Mouse (Mus musculus) stomach, embryonic 14.5 days (tissue): ENCODE data around the gene Gm34653. TPM values are rescaled to one million over a fixed set of nuclear protein-coding genes. Genes with fewer than 3 reads are reported as not detected.
"Not testable (repeated sequence)": the region's sequence is repeated elsewhere in the genome, so short reads cannot be mapped to it uniquely, and the experiment has no call there.

ENCODE experiments used
- ATAC-seq: fragments of 200-750 bp; cut with Nextera tagmentation; 2 replicates; pipeline ENCODE4 v1.8.0; 2017; ENCODE audit warnings: low read depth, moderate TSS enrichment; ENCODE audit not compliant: insufficient number of reproducible peaks, insufficient read depth, low FRiP score
- H3K27ac ChIP-seq: fragments of 300-500 bp; sonication (generic); 2 replicates; pipeline ENCODE4 v1.5.1; 2014; ENCODE audit warnings: mild to moderate bottlenecking, low read length, moderate library complexity, mixed read lengths
- H3K27me3 ChIP-seq: fragments of 300-500 bp; sonication (generic); 2 replicates; pipeline ENCODE4 v1.6.1; 2014; ENCODE audit warnings: low read length, control low read depth, mixed read lengths; ENCODE audit not compliant: control insufficient read depth, insufficient read depth
- H3K36me3 ChIP-seq: fragments of 300-500 bp; sonication (generic); 2 replicates; pipeline ENCODE4 v1.6.1; 2014; ENCODE audit warnings: mild to moderate bottlenecking, control low read depth, low read length, moderate library complexity, mixed read lengths; ENCODE audit not compliant: control insufficient read depth, insufficient read depth
- H3K4me1 ChIP-seq: fragments of 300-500 bp; sonication (generic); 2 replicates; pipeline ENCODE4 v1.6.1; 2014; ENCODE audit warnings: low read length, control low read depth, mixed read lengths; ENCODE audit not compliant: control insufficient read depth, insufficient read depth
- H3K4me2 ChIP-seq: fragments of 300-500 bp; sonication (generic); replicated peaks from 2 replicates; pipeline ENCODE4 v1.6.1; 2014; ENCODE audit warnings: low read depth, low read length, control low read depth
- H3K4me3 ChIP-seq: fragments of 300-500 bp; sonication (generic); 2 replicates; pipeline ENCODE4 v1.5.1; 2014; ENCODE audit warnings: low read depth, low read length, control low read depth
- H3K9ac ChIP-seq: fragments of 300-500 bp; sonication (generic); replicated peaks from 2 replicates; pipeline ENCODE4 v1.6.1; 2014; ENCODE audit warnings: low read depth, mild to moderate bottlenecking, control low read depth, low read length, moderate library complexity, mixed read lengths
- H3K9me3 ChIP-seq: fragments of 300-500 bp; sonication (generic); 2 replicates; pipeline ENCODE4 v1.6.1; 2016; ENCODE audit warnings: low read depth, low read length, control low read depth; ENCODE audit not compliant: control insufficient read depth
- WGBS: fragments of 180-500 bp; shearing (Covaris S2); extraction: QIAGEN DNeasy Blood & Tissue Kit; methylation state at CpG from one replicate; pipeline ENCODE4 v1.1.7; 2014; 5-methylcytosine and 5-hydroxymethylcytosine counted together
- polyA plus RNA-seq: library from polyadenylated mRNA; unstranded; fragments of >200 nt; fragmentation: Nextera tagmentation; extraction: Ambion mirVana; gene quantifications from 2 replicates; pipeline ENCODE4 v1.2.1, GENCODE M21; 2014

The Gm34653 gene
- polyA plus RNA-seq, 1 experiment from 2014 or later = not detected

DNA sequence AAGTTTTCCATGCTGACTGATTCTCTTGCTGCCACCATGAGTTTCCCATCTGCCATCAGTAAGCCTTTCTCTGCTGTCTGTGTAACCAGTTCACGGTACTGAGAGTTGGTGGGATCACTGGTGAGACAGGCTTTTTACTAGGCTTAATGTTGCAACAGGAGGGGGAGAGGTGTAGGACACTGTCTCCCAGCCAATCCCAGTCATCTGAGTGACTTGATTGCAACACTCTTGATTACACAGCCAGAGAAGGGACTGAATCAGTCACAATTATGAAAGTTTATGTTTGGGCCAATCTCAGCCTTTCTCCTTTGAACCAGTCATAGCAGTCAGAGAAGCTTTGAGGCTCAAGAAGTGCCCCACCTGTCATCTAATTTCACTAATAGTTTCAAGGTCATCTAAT, 4.8 kb upstream of the Gm34653 start:
- WGBS = 83% methylated on average over 1 of the region's 1 CpGs
- Histone ChIP-seq H3K4me1 (peaks cover 6% of the 10 kb centered on the region; the same call in 1 of the 2 replicates), H3K9ac (no peak overlapping the region), H3K36me3 (no peaks in the 10 kb centered on the region; the same call in 1 of the 2 replicates), H3K4me2 (no peak overlapping the region), H3K4me3 (no peak overlapping the region), H3K27ac (no peak overlapping the region), H3K27me3 (no peaks in the 10 kb centered on the region), H3K9me3 (no peaks in the 10 kb centered on the region)
- no peak for ATAC-seq

- 92% methylated on average over 17 of the region's 17 CpGs for WGBS
- H3K27ac ChIP-seq, H3K36me3 ChIP-seq, H3K9me3 ChIP-seq, H3K4me3 ChIP-seq, H3K4me1 ChIP-seq, H3K9ac ChIP-seq, H3K27me3 ChIP-seq, ATAC-seq, H3K4me2 ChIP-seq: not testable (repeated sequence)
Observed at GRCm38 (mm10) chr2:34830066-34830465, 2.7 kb upstream of the Gm34653 start.

DNA sequence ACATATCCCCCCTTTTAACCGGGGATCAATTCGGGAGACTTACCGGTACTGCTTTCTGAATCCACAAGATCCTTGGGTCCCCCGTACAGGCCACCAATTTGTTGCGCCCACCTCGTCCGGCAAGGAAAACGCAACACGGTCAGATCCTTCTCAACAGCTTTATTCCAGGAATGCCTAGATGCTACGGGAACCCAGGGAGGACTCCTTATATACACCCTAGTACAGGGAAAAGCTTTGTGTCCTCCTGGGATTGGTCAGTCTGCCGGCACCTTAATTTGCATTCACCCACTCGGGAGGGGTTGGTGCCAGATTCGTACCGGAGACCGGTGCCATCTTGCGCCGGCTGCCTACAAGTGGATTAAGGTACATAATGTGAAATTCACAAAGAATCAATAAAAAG, 817 bp downstream of the Gm34653 start:
- 89% methylated on average over 17 of the region's 17 CpGs for WGBS
- Histone ChIP-seq H3K27me3 (no peaks in the 10 kb centered on the region), H3K4me1 (no peaks in the 10 kb centered on the region), H3K36me3 (no peaks in the 10 kb centered on the region), H3K9ac (no peak overlapping the region), H3K4me2 (no peak overlapping the region), H3K27ac (no peak overlapping the region), H3K4me3 (no peak overlapping the region), H3K9me3 (no peaks in the 10 kb centered on the region)
- ATAC-seq = no peak

DNA sequence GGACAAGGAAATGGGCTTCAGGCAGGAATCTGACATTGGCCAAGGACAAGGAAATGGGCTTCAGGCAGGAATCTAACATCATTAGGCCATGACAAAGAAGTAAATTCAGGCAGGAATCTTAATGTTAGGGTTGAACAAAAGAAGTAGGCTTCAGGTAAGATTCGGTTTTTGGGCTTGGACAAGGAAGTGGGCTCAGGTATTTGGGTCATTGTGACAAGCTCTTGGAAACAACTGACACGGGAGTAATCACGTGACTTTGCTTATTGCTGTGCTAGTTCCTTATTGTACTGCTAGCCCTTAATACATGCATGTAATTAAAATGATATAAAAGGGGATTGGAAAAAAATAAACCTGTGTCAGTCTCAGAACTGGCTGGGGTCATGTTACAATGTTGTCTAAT, 2.9 kb downstream of the Gm34653 start:
- Histone ChIP-seq H3K9me3 (no peaks in the 10 kb centered on the region), H3K9ac (no peak overlapping the region), H3K36me3 (no peaks in the 10 kb centered on the region), H3K4me3 (no peak overlapping the region), H3K27ac (no peak overlapping the region), H3K27me3 (no peaks in the 10 kb centered on the region), H3K4me2 (no peak overlapping the region), H3K4me1 (no peaks in the 10 kb centered on the region)
- WGBS = 84% methylated on average over 3 of the region's 3 CpGs
- ATAC-seq = no peak

DNA sequence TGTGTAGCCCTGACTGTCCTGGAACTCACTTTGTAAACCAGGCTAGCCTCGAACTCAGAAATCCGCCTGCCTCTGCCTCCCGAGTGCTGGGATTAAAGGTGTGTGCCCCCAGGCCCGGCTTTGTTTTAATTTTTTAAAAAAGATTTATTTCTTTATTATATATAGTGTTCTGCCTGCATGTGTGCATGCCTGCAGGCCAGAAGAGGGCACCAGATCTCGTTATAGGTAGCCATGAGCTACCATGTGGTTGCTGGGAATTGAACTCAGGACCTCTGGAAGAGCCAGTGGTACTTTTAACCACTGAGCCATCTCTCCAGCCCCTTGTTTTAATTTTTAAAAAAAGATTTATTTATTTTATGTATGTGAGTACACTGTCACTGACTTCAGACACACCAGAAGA, 7.3 kb downstream of the Gm34653 start:
- H3K36me3 ChIP-seq, H3K9me3 ChIP-seq, H3K27me3 ChIP-seq, ATAC-seq, H3K4me1 ChIP-seq, H3K9ac ChIP-seq, H3K4me3 ChIP-seq, H3K27ac ChIP-seq, H3K4me2 ChIP-seq: not testable (repeated sequence)
- WGBS = 81% methylated on average over 5 of the region's 5 CpGs

DNA sequence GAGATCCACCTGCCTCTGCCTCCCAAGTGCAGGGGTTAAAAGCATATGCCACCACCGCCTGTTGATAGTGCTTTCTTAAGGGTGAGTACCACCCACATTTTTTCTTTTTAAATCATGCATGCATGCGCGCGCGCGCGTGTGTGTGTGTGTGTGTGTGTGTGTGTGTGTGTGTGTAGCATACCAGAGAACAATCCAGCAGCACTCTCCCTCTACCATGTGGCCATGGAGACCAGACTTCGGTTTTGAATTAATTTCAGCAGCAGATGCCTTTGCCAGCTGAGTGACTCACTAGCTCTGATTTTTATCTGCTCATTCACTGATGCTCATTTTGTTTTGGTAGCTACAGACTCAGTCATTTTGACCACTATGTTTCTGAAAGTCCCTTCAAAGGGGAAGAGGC, 8.9 kb downstream of the Gm34653 start:
- no peak overlapping the region for H3K4me3 ChIP-seq
- no peak for ATAC-seq
- 90% methylated on average over 8 of the region's 8 CpGs for WGBS

DNA sequence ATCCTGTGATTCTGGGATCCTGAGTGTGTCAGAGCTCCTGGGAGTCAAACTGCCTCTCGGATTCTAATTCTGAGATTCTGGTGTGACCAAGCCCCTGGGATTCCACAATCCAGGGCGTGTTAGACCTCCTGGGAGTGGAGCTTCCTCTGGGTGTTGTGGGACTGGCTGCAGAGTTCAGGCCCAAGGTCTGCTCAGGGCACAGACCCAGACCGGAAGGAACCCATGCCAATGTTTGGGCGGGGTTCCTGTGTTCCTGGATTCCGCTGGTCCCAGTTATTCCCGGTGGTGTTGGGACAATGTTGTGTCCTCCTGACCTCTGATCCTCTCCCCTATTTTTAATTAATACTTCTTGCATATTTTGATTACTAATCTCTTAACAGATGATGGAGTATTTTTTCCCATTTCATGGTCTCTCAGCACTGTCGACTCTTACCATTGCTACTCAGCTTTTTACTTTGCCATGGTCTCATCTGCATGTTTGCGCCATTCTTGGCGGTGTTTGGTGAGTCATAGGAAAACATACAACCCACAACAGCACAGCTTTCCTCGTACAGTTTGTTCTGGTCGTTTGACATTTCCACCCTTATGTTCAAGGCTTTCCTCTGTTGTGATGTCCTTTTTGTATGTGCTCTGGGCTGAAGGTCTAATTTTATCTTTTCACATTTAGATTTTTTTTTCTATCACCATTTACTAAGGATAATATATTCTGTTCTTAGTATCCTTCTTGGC, 10.6 kb downstream of the Gm34653 start:
- Histone ChIP-seq H3K4me1 (no peaks in the 10 kb centered on the region), H3K27me3 (no peaks in the 10 kb centered on the region), H3K36me3 (no peaks in the 10 kb centered on the region), H3K9ac (no peak overlapping the region), H3K4me2 (no peak overlapping the region), H3K4me3 (no peak overlapping the region), H3K9me3 (no peaks in the 10 kb centered on the region), H3K27ac (no peak overlapping the region)
- 82% methylated on average over 11 of the region's 11 CpGs for WGBS
- no peak for ATAC-seq

More for the DNA sequence above, 8.9 kb downstream of the Gm34653 start:
- Histone ChIP-seq H3K4me1 (no peaks in the 10 kb centered on the region), H3K9me3 (no peaks in the 10 kb centered on the region), H3K27ac (no peak overlapping the region), H3K9ac (no peak overlapping the region), H3K27me3 (no peaks in the 10 kb centered on the region), H3K36me3 (no peaks in the 10 kb centered on the region), H3K4me2 (no peak overlapping the region)

DNA sequence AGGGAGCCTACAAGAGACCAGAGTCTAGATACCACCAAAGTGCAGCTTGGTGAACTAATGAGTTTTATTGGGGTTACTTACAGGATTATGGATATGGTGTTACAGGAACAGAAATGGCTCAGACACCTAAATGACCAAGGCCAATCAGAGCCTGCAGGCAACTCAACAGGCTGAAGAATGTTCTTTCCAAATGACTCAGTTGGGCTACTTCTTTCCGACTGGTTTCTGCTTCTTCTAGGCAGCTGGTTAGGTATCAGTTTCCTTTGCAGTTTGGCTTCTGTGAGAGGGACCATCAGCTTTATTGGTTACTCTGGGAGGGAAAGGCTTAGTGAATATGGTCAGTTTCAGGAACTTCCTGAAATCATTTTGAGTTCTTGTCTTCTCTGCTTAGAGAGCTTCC, 14.9 kb downstream of the Gm34653 start:
- Histone ChIP-seq H3K9me3 (no peaks in the 10 kb centered on the region), H3K4me1 (no peaks in the 10 kb centered on the region), H3K4me2 (no peak overlapping the region), H3K36me3 (peaks cover 16% of the 10 kb centered on the region), H3K4me3 (no peak overlapping the region), H3K27ac (no peak overlapping the region), H3K27me3 (no peaks in the 10 kb centered on the region), H3K9ac (no peak overlapping the region)
- no peak for ATAC-seq
- WGBS = 88% methylated on average over 1 of the region's 1 CpGs

DNA sequence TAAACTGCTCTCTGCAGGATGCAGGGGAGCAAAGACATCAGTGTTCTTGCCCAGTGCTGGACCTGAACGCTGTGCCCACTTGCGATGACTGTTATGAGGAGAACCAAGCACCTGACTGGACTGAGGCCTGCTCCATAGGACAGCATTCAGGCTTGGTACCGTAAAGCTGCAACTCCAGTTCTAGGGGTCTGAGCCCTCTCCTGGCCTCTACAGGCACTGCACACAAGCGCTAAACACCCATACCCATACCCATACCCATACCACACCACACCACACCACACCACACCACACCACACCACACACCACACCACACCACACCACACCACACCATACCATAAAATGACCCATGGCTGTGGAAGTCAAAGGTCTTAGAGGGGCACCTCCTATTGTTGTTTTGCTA, 22.5 kb downstream of the Gm34653 start:
- H3K4me2 ChIP-seq = no peak overlapping the region
- no peak overlapping the region for H3K9ac ChIP-seq
- peaks cover 69% of the 10 kb centered on the region for H3K36me3 ChIP-seq
- H3K4me1 ChIP-seq = no peaks in the 10 kb centered on the region
- no peaks in the 10 kb centered on the region for H3K27me3 ChIP-seq
- WGBS = 90% methylated on average over 4 of the region's 4 CpGs
- ATAC-seq = no peak
- H3K27ac ChIP-seq = no peak overlapping the region
- H3K9me3 ChIP-seq = no peaks in the 10 kb centered on the region
- no peak overlapping the region for H3K4me3 ChIP-seq
